Mouse (Mus musculus) MEL (cell line): Measurements from ENCODE around the gene Igf1r. TPM values are rescaled to one million over a fixed set of nuclear protein-coding genes. Genes with fewer than 3 reads are reported as not detected.

Experiments used
- DNase-seq: peaks from one replicate; pipeline ENCODE4 v3.0.0; 2011; ENCODE audit warnings: low read depth, low spot score
- H3K27ac ChIP-seq: 2 replicates; pipeline ENCODE4 v1.5.1; 2012; ENCODE audit warnings: low read depth, mild to moderate bottlenecking, control low read depth, low read length, moderate library complexity; ENCODE audit not compliant: control insufficient read depth
- H3K27me3 ChIP-seq, 2 experiments: fragments of 150-350 bp in 1 of 2; sonication (generic) in 1 of 2; 2 replicates each; pipeline ENCODE4 v1.6.1; 2012; ENCODE audit warnings: low read length in 2 of 2, mild to moderate bottlenecking in 2 of 2, improper control_type of control experiment in 1 of 2, moderate library complexity in 1 of 2; ENCODE audit not compliant: insufficient read depth in 2 of 2, control insufficient read depth in 1 of 2
- H3K36me3 ChIP-seq, 2 experiments: 2 replicates each; pipeline ENCODE4 v1.6.1; 2012 to 2014; ENCODE audit warnings: low read length in 2 of 2, improper control_type of control experiment in 1 of 2, inconsistent platforms in 1 of 2, mild to moderate bottlenecking in 1 of 2; ENCODE audit not compliant: insufficient read depth in 2 of 2, control insufficient read depth in 1 of 2
- H3K4me1 ChIP-seq, 2 experiments: fragments of 150-350 bp in 1 of 2; sonication (generic) in 1 of 2; 2 replicates each; pipeline ENCODE4 v1.6.1; 2012; ENCODE audit warnings: low read length in 2 of 2, improper control_type of control experiment in 1 of 2, mild to moderate bottlenecking in 1 of 2; ENCODE audit not compliant: insufficient read depth in 2 of 2, control insufficient read depth in 1 of 2
- H3K4me3 ChIP-seq, 2 experiments: fragments of 150-350 bp in 1 of 2; sonication (generic) in 1 of 2; 2 replicates each; pipeline ENCODE4 v1.5.1; 2012; ENCODE audit warnings: low read depth in 2 of 2, low read length in 2 of 2, mild to moderate bottlenecking in 2 of 2, moderate library complexity in 2 of 2, control low read depth in 1 of 2, improper control_type of control experiment in 1 of 2; ENCODE audit not compliant: control insufficient read depth in 1 of 2, insufficient read depth in 1 of 2
- H3K79me2 ChIP-seq: 2 replicates; pipeline ENCODE4 v1.6.1; 2012; ENCODE audit warnings: mild to moderate bottlenecking, low read length, moderate library complexity; ENCODE audit not compliant: control insufficient read depth, poor library complexity, insufficient read depth
- H3K9ac ChIP-seq: 2 replicates; pipeline ENCODE4 v1.6.1; 2012; ENCODE audit warnings: low read depth, mild to moderate bottlenecking, control low read depth, low read length, moderate library complexity; ENCODE audit not compliant: control insufficient read depth, poor library complexity, severe bottlenecking
- H3K9me3 ChIP-seq: fragments of 150-350 bp; sonication (generic); replicated peaks from 2 replicates; pipeline ENCODE4 v1.6.1; 2012; ENCODE audit warnings: mild to moderate bottlenecking, low read length, improper control_type of control experiment, moderate library complexity; ENCODE audit not compliant: insufficient read depth
- BHLHE40 ChIP-seq: IDR thresholded peaks from 2 replicates; pipeline ENCODE4 v1.6.1; 2012; ENCODE audit warnings: low read depth, mild to moderate bottlenecking, inconsistent platforms, low read length, improper control_type of control experiment, borderline replicate concordance
- CHD1 ChIP-seq: IDR thresholded peaks from 2 replicates; pipeline ENCODE4 v1.6.1; 2012; ENCODE audit warnings: low read depth, mild to moderate bottlenecking, inconsistent platforms, low read length, improper control_type of control experiment
- E2F4 ChIP-seq: IDR thresholded peaks from 2 replicates; pipeline ENCODE4 v1.6.1; 2011; ENCODE audit warnings: low read depth, low read length, improper control_type of control experiment, borderline replicate concordance
- ETS1 ChIP-seq: IDR thresholded peaks from 2 replicates; pipeline ENCODE4 v1.6.1; 2012; ENCODE audit warnings: low read depth, mild to moderate bottlenecking, inconsistent platforms, low read length, improper control_type of control experiment, moderate library complexity
- GATA1 ChIP-seq: IDR thresholded peaks from 2 replicates; pipeline ENCODE4 v1.6.1; 2011; ENCODE audit warnings: low read depth, low read length, improper control_type of control experiment
- JUND ChIP-seq: IDR thresholded peaks from 2 replicates; pipeline ENCODE4 v1.6.1; 2011; ENCODE audit warnings: low read depth, mild to moderate bottlenecking, improper control_type of control experiment, low read length
- KAT2A ChIP-seq: conservative IDR thresholded peaks from 2 replicates; pipeline ENCODE4 v1.6.1; 2012; ENCODE audit warnings: low read depth, low read length, improper control_type of control experiment, inconsistent platforms
- MAZ ChIP-seq: IDR thresholded peaks from 2 replicates; pipeline ENCODE4 v1.6.1; 2012; ENCODE audit warnings: low read depth, mild to moderate bottlenecking, inconsistent platforms, low read length, improper control_type of control experiment
- MEF2A ChIP-seq: IDR thresholded peaks from 2 replicates; pipeline ENCODE4 v1.6.1; 2014; ENCODE audit warnings: low read depth, mild to moderate bottlenecking, inconsistent platforms, low read length, improper control_type of control experiment; ENCODE audit not compliant: poor library complexity, insufficient replicate concordance, severe bottlenecking; ENCODE audit errors: extremely low read depth
- MXI1 ChIP-seq: IDR thresholded peaks from 2 replicates; pipeline ENCODE4 v1.6.1; 2011; ENCODE audit warnings: mild to moderate bottlenecking, low read depth, low read length, improper control_type of control experiment
- NELFE ChIP-seq: IDR thresholded peaks from 2 replicates; pipeline ENCODE4 v1.6.1; 2011; ENCODE audit warnings: low read depth, low read length, improper control_type of control experiment
- NRF1 ChIP-seq: IDR thresholded peaks from 2 replicates; pipeline ENCODE4 v1.6.1; 2014; ENCODE audit warnings: low read depth, mild to moderate bottlenecking, inconsistent platforms, low read length, improper control_type of control experiment, moderate library complexity; ENCODE audit not compliant: poor library complexity, insufficient read depth, severe bottlenecking
- POLR2AphosphoS2 ChIP-seq: IDR thresholded peaks from 2 replicates; pipeline ENCODE4 v1.6.1; 2011; ENCODE audit warnings: low read length, improper control_type of control experiment
- RCOR1 ChIP-seq: IDR thresholded peaks from 2 replicates; pipeline ENCODE4 v1.6.1; 2012; ENCODE audit warnings: low read depth, mild to moderate bottlenecking, inconsistent platforms, low read length, improper control_type of control experiment
- TCF12 ChIP-seq: IDR thresholded peaks from 2 replicates; pipeline ENCODE4 v1.6.1; 2014; ENCODE audit warnings: low read depth, mild to moderate bottlenecking, inconsistent platforms, low read length, improper control_type of control experiment, moderate library complexity
- UBTF ChIP-seq: IDR thresholded peaks from 2 replicates; pipeline ENCODE4 v1.6.1; 2012; ENCODE audit warnings: low read depth, mild to moderate bottlenecking, inconsistent platforms, low read length, improper control_type of control experiment, moderate library complexity, borderline replicate concordance; ENCODE audit not compliant: insufficient read depth
- USF2 ChIP-seq, 2 experiments: IDR thresholded peaks; 2 replicates each; pipeline ENCODE4 v1.6.1; 2011 to 2012; ENCODE audit warnings: improper control_type of control experiment in 2 of 2, low read length in 2 of 2, borderline replicate concordance in 1 of 2, inconsistent platforms in 1 of 2, low read depth in 1 of 2, mild to moderate bottlenecking in 1 of 2; ENCODE audit not compliant: insufficient read depth in 1 of 2
- ZC3H11A ChIP-seq: IDR thresholded peaks from 2 replicates; pipeline ENCODE4 v1.6.1; 2012; ENCODE audit warnings: low read depth, mild to moderate bottlenecking, inconsistent platforms, low read length, improper control_type of control experiment
- ZKSCAN1 ChIP-seq: IDR thresholded peaks from 2 replicates; pipeline ENCODE4 v1.6.1; 2012; ENCODE audit warnings: low read depth, mild to moderate bottlenecking, inconsistent platforms, low read length, improper control_type of control experiment, moderate library complexity
- ZMIZ1 ChIP-seq: IDR thresholded peaks from 2 replicates; pipeline ENCODE4 v1.6.1; 2012; ENCODE audit warnings: low read depth, mild to moderate bottlenecking, inconsistent platforms, low read length, improper control_type of control experiment, moderate library complexity
- polyA plus RNA-seq, 2 experiments: library from polyadenylated mRNA; stranded (reverse) in 1 of 2; unstranded in 1 of 2; fragments of >175 nt in 1 of 2; fragments of >200 nt in 1 of 2; gene quantifications; 2 replicates each; pipeline versions ENCODE4 v1.2.1 to v1.2.4; 2012; ENCODE audit warnings: low replicate concordance in 2 of 2, low read depth in 1 of 2; ENCODE audit not compliant: insufficient read length in 2 of 2, insufficient read depth in 1 of 2, missing spikeins in 1 of 2
- total RNA-seq: library from RNA; depleted of rRNA; stranded (reverse); fragments of 300-350 nt; gene quantifications from 2 replicates; pipeline ENCODE4 v1.2.3, GENCODE M21; 2012

Gene Igf1r
- total and polyA plus RNA-seq, 3 experiments: 11.8 to 11.9 TPM; not detected in 1

GRCm38 (mm10) chr7:68239220-68239827 lies 286.7 kb downstream of the Igf1r start:
- no peak for DNase-seq
- Histone ChIP-seq H3K9me3 (no peaks in the 10 kb centered on the region), H3K9ac (no peak overlapping the region), H3K4me3 (no peak overlapping the region), H3K79me2 (no peaks in the 10 kb centered on the region), H3K36me3 (no peaks in the 10 kb centered on the region), H3K27me3 (peaks cover 0 to 3% of the 10 kb centered on the region in 2 experiments; a peak in 2 of 4 replicates), H3K4me1 (no peaks in the 10 kb centered on the region), H3K27ac (no peak overlapping the region)
- no peak for TF ChIP-seq ETS1
- no peak for TF ChIP-seq ZC3H11A
- TF ChIP-seq E2F4: no peak
- TF ChIP-seq GATA1: no peak
- no peak for TF ChIP-seq NRF1
- no peak for TF ChIP-seq KAT2A
- TF ChIP-seq POLR2AphosphoS2: no peak
- no peak for TF ChIP-seq MXI1

- Histone ChIP-seq H3K4me3 (no peak overlapping the region), H3K27me3 (peaks cover 0 to 3% of the 10 kb centered on the region in 2 experiments; a peak in 2 of 4 replicates), H3K9me3 (no peaks in the 10 kb centered on the region), H3K27ac (no peak overlapping the region), H3K4me1 (no peaks in the 10 kb centered on the region), H3K36me3 (no peaks in the 10 kb centered on the region), H3K79me2 (no peaks in the 10 kb centered on the region), H3K9ac (no peak overlapping the region)
- TF ChIP-seq NELFE (no peak), USF2 (IDR thresholded peaks at IDR 0.05; ENCODE audit: borderline replicate concordance in 1 of 2, insufficient read depth in 1 of 2, low read depth in 1 of 2, low read length in 2 of 2) (no peak), ZKSCAN1 (no peak), CHD1 (no peak), GATA1 (no peak), JUND (no peak), POLR2AphosphoS2 (no peak), TCF12 (no peak), MAZ (no peak), BHLHE40 (no peak), ZMIZ1 (no peak), UBTF (no peak), RCOR1 (no peak), MEF2A (no peak)
- no peak for DNase-seq
These were observed 288.6 kb downstream of the Igf1r start for GRCm38 (mm10) chr7:68241205-68241604.
